Mouse (Mus musculus) mature B cell (primary cell): ENCODE measurements around the gene Cmss1.

ENCODE experiments used
- in situ Hi-C: fragments of 300-500 bp; cut with MboI; formaldehyde crosslinking; loops from 2 replicates; pipeline ENCODE4 v1.14.3; 2019

Gene Cmss1

GRCm38 (mm10) chr16:57349039-57349438 is 257.6 kb downstream of the Cmss1 start:
- in situ Hi-C loops: no loop called here

GRCm38 (mm10) chr16:57346258-57346657 is 260.4 kb downstream of the Cmss1 start:
- in situ Hi-C loops: no loop called here

- in situ Hi-C loops: no loop called here
Observed at GRCm38 (mm10) chr16:57340613-57340898, 266.1 kb downstream of the Cmss1 start.

GRCm38 (mm10) chr16:57339765-57340612 is 266.7 kb downstream of the Cmss1 start:
- in situ Hi-C loops: no loop called here

GRCm38 (mm10) chr16:57336770-57337423 is 269.8 kb downstream of the Cmss1 start:
- in situ Hi-C loops: no loop called here

- in situ Hi-C loops: no loop called here
Observed at GRCm38 (mm10) chr16:57332301-57332700, 274.4 kb downstream of the Cmss1 start.

GRCm38 (mm10) chr16:57330111-57330510 is 276.6 kb downstream of the Cmss1 start:
- in situ Hi-C loops: no loop called here

GRCm38 (mm10) chr16:57329028-57329427 is 277.6 kb downstream of the Cmss1 start:
- in situ Hi-C loops: no loop called here

DNA sequence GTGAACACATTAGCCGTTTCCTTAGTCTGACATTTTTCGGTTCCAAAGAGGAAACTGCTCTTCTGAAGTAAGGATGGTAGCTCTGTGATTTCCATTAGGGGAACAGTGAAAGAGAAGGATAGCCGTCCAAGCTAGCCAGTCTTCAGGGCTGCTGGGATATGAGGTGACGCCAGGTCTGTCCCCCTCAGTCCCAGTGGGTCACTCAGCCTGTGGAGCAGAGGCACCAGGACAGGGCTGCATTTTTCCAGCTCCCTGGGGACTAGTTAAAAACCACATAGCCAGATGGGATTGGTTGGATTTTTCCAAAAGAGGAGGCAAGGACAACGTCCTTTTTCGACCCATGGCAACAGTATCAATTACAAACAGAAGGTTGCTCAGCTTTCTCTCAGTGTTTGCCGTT is 279.7 kb downstream of the Cmss1 start:
- in situ Hi-C loops: no loop called here

DNA sequence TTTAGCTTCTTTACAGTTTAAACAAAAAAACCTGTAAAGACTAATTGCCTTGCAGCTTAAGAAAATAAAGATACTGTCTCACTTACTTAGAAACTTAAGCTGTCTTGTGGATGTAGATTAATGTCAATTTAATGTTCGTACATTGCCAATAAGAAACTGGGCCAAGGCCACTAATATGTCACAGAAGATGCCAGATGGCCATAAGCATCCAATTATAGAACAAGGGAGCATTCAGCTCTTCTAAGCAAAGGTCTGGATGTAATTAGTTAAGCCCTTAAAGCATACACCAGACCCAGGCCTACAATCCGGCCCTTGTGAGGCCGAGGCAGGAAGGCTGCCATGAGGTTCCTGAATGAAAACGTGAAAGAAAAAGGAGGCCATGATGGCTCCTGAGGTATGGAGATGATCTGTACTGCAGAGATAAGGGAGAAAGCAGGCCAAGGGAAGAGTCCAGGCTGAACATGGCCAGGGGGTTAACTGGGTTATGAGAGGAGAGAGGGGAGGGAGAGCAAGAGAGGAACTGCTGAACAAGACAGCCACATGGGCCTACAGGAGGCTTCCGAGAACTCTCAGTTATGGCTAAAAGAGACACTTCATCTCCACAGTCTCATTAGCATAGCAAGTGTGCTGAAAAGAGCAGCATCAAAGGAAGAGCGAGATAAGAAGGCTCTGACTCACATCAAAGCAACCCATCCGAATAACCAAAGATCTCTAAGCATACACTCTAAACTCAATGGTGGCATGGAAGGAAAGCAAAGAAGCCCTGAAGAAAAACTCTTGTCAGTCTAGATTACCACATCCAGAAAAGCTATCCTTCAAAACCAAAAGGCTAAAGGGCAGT is 287.2 kb downstream of the Cmss1 start:
- in situ Hi-C loops: no loop called here

- in situ Hi-C loops: no loop called here
Observed at GRCm38 (mm10) chr16:57318637-57319125, 288.0 kb downstream of the Cmss1 start.

DNA sequence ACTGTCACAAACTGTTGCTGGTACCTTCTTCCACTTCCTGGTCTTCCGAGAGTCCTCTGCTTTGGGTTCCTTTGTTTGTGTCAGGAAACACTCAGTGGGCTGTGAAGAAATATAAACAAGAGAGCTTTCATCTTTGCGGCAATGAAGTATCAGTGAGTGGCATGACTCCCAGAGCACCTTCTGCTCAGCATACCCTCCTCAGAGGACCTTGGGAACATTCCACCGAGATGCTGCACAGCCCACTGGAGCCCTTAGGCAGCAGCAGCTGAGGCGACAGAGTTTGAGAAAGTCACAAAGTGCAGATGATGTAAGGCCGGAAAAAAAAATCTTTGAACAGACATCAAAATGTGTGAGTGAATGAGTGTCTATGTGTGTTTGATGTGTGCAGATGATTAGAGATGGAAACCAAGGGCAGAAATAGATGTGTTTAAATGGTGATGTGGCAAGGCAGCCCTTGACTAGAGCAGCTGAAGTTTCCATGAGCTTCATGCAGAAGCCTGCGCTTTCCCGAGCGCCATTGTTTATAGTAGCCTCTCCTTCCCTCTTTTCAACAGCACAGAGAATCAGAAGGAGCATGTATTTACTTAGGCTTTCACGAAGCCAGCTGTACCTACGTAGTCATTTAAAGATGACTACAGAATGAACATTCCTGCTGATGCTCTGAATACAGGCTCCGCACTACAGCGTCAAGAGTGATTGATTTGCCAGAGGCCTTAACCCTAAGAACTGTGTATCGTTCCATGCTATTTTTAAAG is 288.6 kb downstream of the Cmss1 start:
- in situ Hi-C loops: no loop called here

DNA sequence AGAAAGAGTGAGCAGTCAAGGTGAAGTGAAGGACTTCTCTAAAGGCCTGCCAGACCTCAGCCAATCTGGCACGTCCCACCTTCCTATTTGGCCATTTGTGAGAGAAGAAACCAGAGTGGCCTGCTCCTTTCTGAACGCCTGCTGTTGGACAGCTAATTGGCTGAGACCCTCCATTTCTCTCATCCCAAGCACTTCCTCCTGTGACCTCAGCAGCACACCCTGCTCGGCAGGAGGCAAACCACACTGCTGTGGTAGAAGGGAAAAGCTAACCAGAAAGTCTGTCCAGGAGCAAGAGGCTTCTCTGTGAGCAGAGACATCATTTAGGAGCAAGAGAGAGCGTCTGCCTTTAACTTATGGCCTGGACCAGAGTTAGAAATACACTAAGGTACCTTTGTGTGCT is 289.5 kb downstream of the Cmss1 start:
- in situ Hi-C loops: no loop called here

- in situ Hi-C loops: no loop called here
Observed at GRCm38 (mm10) chr16:57315026-57315425, 291.6 kb downstream of the Cmss1 start.

DNA sequence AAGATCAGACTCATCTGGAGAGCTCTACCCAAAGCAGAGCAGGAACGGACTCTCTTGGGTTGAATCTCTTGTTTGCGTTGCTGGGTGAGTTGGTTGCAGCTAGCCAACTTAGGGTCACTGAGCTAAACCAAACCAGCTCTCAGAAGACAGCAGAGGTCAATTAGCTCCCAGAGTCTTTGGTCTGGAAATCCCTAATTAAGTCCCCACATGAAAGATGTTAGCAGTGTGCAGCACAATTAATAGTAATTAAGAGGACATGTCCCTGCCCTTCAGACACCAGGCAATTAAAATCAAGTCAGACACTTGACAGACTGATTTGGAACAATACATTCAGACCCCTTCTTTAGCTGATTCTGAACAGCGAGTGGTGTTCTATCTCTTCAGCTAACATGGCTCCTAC is 292.4 kb downstream of the Cmss1 start:
- in situ Hi-C loops: no loop called here

DNA sequence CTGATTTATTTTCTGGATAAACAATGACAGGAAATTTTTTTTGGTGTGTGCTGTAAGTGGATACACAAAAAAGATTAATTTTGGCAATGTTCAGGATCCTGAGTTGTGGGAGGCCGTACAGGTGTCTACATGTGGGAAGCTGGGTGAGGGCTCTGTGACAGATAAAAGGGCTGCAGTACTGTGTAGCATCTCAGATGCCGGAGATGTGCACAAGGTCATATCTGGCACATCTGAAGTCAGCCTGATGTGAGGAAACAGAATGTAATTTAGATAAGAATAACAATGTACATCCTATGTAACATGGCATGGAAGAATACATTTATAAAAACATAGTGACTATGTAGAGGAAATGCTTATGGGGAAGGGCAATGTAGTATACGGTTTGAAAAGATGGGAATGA is 293.2 kb downstream of the Cmss1 start:
- in situ Hi-C loops: no loop called here

DNA sequence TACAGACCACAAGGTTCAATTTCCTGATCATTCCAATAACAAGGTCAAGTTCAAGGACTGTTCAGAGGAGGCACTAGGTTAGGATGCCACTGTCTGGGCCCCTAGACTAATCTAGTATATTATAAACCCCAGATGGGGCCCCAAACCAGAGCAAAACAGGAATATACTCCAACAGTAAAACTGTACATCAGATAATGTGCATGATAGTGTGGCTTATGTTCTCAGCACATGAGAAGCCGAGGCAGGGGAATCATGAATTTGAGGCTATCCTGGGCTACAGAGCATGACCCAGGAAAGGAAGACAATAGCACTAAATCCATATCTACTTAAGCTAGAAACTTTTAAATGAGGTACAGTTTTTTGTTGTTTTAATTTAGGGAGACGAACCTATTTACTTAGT is 294.5 kb downstream of the Cmss1 start:
- in situ Hi-C loops: no loop called here

DNA sequence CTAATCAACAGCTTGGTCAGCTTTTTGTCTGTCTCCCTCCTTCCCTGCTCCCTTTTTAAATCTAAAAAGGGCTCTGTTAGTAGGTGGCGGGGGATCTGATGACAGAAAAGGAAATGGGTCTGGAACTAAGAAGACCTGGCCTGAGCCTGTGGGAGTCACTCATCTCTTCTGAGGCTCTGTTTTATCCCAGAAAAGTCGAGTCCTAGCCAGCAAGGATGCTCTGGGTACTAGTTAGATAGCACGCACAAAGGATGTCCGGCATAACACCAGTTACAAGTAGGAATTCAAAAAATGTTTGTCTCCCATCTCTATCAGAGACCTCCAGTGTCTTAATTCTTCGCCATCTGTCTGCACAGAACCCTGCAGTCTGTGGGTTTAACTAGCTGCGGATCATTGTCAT is 301.2 kb downstream of the Cmss1 start:
- in situ Hi-C loops: no loop called here

DNA sequence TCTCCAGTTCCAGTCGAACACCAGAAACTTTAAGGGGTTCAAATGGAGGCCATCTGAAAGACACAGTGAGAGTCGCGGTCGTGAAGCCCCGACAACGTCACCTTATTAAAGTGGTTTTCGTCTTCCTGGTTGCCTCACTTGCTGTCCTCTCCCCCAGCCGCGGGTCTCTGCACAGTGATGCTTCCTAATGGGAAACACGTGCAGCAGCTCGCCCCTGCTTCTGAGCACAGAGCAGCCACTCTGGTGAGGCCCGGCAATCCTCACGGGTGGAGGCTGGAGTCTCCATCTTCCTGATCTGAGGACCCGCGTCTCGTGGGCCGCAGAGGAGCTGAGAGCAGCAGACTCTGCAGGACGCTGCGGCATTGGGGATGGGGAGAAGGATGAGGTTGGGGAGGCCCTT is 302.9 kb downstream of the Cmss1 start:
- in situ Hi-C loops: no loop called here

DNA sequence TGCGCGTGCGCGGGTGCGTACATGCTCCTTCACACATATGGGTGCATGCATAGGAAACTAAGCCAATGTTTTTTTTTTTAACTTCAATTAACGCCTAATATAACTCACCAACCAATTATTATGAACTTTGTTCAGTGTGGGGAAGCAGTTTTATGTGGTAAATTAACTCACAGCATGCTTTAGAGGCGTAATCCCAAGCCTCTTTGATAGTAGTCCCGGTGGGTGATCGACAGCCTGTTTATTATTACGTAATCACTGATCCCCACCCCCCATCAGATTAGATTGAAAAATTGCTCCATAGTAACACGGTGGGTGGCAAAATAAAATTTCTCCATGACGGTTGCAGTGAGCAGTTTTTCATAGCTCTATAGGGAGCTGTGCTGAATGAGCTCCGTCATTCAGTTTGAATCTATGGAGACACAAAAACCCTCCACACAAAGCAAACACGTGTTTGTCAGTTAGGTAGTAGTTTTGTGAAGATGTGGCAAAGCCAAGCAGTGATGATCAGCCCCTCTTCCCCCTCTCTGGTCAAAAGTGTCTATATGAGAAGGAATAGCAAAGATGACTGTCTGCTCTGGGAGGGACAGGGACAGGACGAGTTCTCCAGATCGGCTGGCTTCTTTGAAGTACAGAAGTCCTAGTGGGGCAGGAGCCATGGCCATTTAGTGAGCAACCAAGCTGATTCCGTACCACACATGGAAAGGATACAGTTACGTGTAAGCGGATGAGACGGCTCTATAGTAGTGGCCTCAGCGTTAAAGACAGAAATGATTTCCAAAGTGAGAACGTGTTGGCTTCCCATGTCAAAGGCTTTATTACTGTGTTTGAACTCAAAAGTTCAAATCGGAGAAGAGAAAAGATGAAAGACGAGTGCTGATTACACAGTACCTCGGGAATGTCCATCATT is 303.6 kb downstream of the Cmss1 start:
- in situ Hi-C loops: no loop called here
